Mouse (Mus musculus) heart, postnatal 0 days (tissue): ENCODE results near the gene Srebf1.

ENCODE experiments used
- CTCF ChIP-seq: IDR thresholded peaks from 2 replicates; pipeline ENCODE4 v1.5.1; 2016; ENCODE audit warnings: antibody characterized with exemption, control low read depth, low read depth
- EP300 ChIP-seq: IDR thresholded peaks from 2 replicates; pipeline ENCODE4 v1.6.1; 2016; ENCODE audit warnings: antibody characterized with exemption, low read depth

- TF ChIP-seq CTCF (no peak), EP300 (no peak)
These were observed 14.2 kb downstream of the Srebf1 start for GRCm38 (mm10) chr11:60208201-60208600.
